Mouse (Mus musculus): ENCODE results near the gene B3gat2. TPM values are rescaled to one million over a fixed set of nuclear protein-coding genes. Genes with fewer than 3 reads are reported as not detected.
A peak's percentile ranks its signal among the peaks of the same experiment; 100 is the strongest.

Gene B3gat2
- 0.45 and 0.46 TPM in 2 replicates for polyA plus RNA-seq (2015; fragmentation: Nextera tagmentation; extraction: Ambion mirVana)

- WGBS = under 1% methylated on average over 34 of the region's 34 CpGs
- H3K9ac ChIP-seq (ENCODE audit: low read length) = peak within 1 kb of the TSS; percentile 58
- peak; percentile 30 for ATAC-seq (ENCODE audit: insufficient read depth, low FRiP score)
- no peak within 1 kb of the TSS for H3K27ac ChIP-seq (ENCODE audit: low read length)
- peaks cover 35% of the 10 kb centered on the region for H3K27me3 ChIP-seq (ENCODE audit: control insufficient read depth, insufficient read depth, low read length)
- peaks cover 6% of the 10 kb centered on the region for H3K4me1 ChIP-seq (ENCODE audit: control insufficient read depth, insufficient read depth, low read length)
- no peaks in the 10 kb centered on the region for H3K9me3 ChIP-seq (replicated peaks; ENCODE audit: control insufficient read depth, low read length)
- H3K4me3 ChIP-seq (replicated peaks; ENCODE audit: low read length) = peak within 1 kb of the TSS; percentile 61
- H3K4me2 ChIP-seq (ENCODE audit: low read depth, low read length) = peak within 1 kb of the TSS; percentile 100
- H3K36me3 ChIP-seq (ENCODE audit: control insufficient read depth, insufficient read depth, low read length) = no peaks in the 10 kb centered on the region
Observed at GRCm38 (mm10) chr1:23761502-23762135, at the start of gene B3gat2. TSS of gene B3gat2 (plus strand) at chr1:23761753.

- no peaks in the 10 kb centered on the region for H3K27me3 ChIP-seq (ENCODE audit: control insufficient read depth, insufficient read depth, low read length)
- no peak overlapping the region for H3K27ac ChIP-seq (ENCODE audit: low read length)
- H3K9me3 ChIP-seq (replicated peaks; ENCODE audit: control insufficient read depth, low read length) = no peaks in the 10 kb centered on the region
- H3K4me1 ChIP-seq (ENCODE audit: control insufficient read depth, insufficient read depth, low read length) = no peaks in the 10 kb centered on the region
- no peak overlapping the region for H3K9ac ChIP-seq (ENCODE audit: low read length)
- no peak for ATAC-seq (ENCODE audit: insufficient read depth, low FRiP score)
- no peak overlapping the region for H3K4me2 ChIP-seq (ENCODE audit: low read depth, low read length)
- no peak overlapping the region for H3K4me3 ChIP-seq (replicated peaks; ENCODE audit: low read length)
- H3K36me3 ChIP-seq (ENCODE audit: control insufficient read depth, insufficient read depth, low read length) = no peaks in the 10 kb centered on the region
- 72% methylated on average over 8 of the region's 8 CpGs for WGBS
Observed at GRCm38 (mm10) chr1:23720326-23720725, 41.2 kb upstream of the B3gat2 start.

DNA sequence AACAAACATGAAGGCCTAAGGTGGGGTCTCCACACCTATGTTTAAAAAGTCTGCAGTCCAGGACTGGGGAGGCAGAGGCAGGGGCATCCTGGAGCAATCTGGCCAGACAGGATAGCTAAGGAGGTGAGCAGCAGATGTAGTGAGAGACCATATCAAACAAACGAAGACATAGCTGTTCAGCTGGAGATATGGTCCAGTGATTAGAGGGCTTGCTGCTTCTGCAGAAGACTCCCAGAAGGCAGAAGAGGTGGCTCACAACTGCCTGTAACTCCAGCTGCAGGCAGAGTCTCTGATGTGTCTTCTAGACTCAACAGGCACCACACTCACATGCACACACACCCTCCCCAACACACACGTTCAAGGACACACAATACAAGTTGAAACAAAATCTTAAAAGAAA is 40.5 kb upstream of the B3gat2 start:
- ATAC-seq (ENCODE audit: insufficient read depth, low FRiP score) = no peak
- Histone ChIP-seq H3K27me3 (ENCODE audit: control insufficient read depth, insufficient read depth, low read length) (no peaks in the 10 kb centered on the region), H3K36me3 (ENCODE audit: control insufficient read depth, insufficient read depth, low read length) (no peaks in the 10 kb centered on the region), H3K4me3 (replicated peaks; ENCODE audit: low read length) (no peak overlapping the region), H3K27ac (ENCODE audit: low read length) (no peak overlapping the region), H3K4me2 (ENCODE audit: low read depth, low read length) (no peak overlapping the region), H3K9ac (ENCODE audit: low read length) (no peak overlapping the region), H3K4me1 (ENCODE audit: control insufficient read depth, insufficient read depth, low read length) (no peaks in the 10 kb centered on the region), H3K9me3 (replicated peaks; ENCODE audit: control insufficient read depth, low read length) (no peaks in the 10 kb centered on the region)
- 78% methylated on average over 2 of the region's 2 CpGs for WGBS

DNA sequence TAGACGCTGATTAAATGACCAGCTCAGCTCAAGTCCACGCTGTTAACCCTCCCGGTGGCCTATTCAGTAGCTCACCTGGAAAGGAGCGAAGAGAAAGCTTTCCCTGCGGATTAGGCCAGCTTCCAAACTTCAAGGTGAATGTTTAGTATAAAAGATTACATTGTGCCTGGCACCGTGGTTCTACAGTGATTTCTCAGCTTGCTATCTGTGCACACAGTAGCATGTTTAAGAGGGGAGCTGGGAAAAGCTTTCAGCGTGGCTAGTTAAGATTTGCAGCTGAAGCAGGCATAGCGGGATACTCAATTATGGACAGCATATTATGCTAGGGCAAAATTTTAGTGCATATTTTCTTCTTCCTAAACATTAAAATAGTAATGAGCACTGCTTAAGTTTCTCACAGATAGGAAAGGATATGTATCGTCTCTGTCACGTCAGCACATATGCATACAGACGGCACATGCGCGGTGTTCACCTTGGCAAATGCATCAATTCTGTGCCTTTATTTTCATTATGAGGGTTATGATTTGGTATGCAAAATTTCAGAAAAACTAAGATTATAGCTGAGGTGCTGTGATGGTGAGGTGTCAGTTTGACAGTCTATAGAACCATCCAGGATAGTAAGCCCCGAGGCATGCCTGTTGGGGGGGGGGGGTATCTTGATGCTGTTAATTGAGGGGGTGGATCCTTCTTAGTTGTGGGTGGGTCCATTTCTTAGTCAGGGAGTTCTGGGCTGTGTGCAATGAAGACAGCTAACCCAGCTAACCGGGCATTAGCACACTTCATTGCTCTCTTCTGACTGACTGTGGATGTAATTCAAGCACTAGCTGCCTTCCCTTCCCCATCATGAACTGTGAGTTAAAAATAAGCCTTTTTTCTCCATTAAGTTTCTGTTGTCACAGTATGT is 38.8 kb upstream of the B3gat2 start:
- Histone ChIP-seq H3K27ac (ENCODE audit: low read length) (no peak overlapping the region), H3K9ac (ENCODE audit: low read length) (no peak overlapping the region), H3K4me1 (ENCODE audit: control insufficient read depth, insufficient read depth, low read length) (no peaks in the 10 kb centered on the region), H3K4me2 (ENCODE audit: low read depth, low read length) (no peak overlapping the region), H3K27me3 (ENCODE audit: control insufficient read depth, insufficient read depth, low read length) (no peaks in the 10 kb centered on the region), H3K9me3 (replicated peaks; ENCODE audit: control insufficient read depth, low read length) (no peaks in the 10 kb centered on the region), H3K4me3 (replicated peaks; ENCODE audit: low read length) (no peak overlapping the region), H3K36me3 (ENCODE audit: control insufficient read depth, insufficient read depth, low read length) (no peaks in the 10 kb centered on the region)
- ATAC-seq (ENCODE audit: insufficient read depth, low FRiP score) = no peak
- 70% methylated on average over 15 of the region's 15 CpGs for WGBS

- Histone ChIP-seq H3K4me1 (ENCODE audit: control insufficient read depth, insufficient read depth, low read length) (no peaks in the 10 kb centered on the region), H3K4me3 (replicated peaks; ENCODE audit: low read length) (no peak overlapping the region), H3K27ac (ENCODE audit: low read length) (no peak overlapping the region), H3K27me3 (ENCODE audit: control insufficient read depth, insufficient read depth, low read length) (no peaks in the 10 kb centered on the region), H3K36me3 (ENCODE audit: control insufficient read depth, insufficient read depth, low read length) (no peaks in the 10 kb centered on the region), H3K9ac (ENCODE audit: low read length) (no peak overlapping the region), H3K4me2 (ENCODE audit: low read depth, low read length) (no peak overlapping the region), H3K9me3 (replicated peaks; ENCODE audit: control insufficient read depth, low read length) (no peaks in the 10 kb centered on the region)
- no peak for ATAC-seq (ENCODE audit: insufficient read depth, low FRiP score)
- 88% methylated on average over 5 of the region's 5 CpGs for WGBS
Observed at GRCm38 (mm10) chr1:23731324-23731723, 30.2 kb upstream of the B3gat2 start.

DNA sequence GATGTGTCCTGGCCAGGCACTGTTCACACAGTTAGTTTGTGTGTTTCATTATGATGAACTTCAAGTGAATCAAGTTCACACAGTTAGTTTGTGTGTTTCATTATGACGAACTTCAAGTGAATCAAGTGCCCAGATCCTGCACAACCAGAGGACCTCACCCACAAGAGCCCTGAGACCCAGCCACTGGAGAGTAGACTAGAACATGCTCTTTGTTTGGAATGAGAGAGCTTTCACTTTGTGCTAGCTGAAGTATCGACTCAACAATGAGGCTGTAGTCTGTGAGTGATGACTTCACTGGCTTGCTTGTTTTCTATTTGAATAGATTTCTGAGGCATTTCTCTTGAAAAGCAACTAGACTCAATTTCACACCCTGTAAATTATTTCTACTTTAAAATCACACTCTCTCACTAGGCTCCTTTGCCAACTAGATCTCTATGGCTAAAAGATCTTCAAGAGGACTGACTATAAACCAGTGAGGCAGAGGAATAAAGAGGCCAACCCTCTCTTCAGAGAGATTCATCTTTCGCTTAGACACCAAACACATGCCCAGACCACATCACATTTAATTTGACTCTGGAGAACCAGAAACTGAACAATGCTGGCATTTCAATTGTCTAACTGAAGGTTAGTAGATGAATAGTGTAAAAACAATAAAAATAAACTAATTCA is 10.6 kb upstream of the B3gat2 start:
- Histone ChIP-seq H3K4me3 (replicated peaks; ENCODE audit: low read length) (no peak overlapping the region), H3K9me3 (replicated peaks; ENCODE audit: control insufficient read depth, low read length) (no peaks in the 10 kb centered on the region), H3K4me2 (ENCODE audit: low read depth, low read length) (no peak overlapping the region), H3K36me3 (ENCODE audit: control insufficient read depth, insufficient read depth, low read length) (no peaks in the 10 kb centered on the region), H3K4me1 (ENCODE audit: control insufficient read depth, insufficient read depth, low read length) (no peaks in the 10 kb centered on the region), H3K9ac (ENCODE audit: low read length) (no peak overlapping the region), H3K27me3 (ENCODE audit: control insufficient read depth, insufficient read depth, low read length) (no peaks in the 10 kb centered on the region), H3K27ac (ENCODE audit: low read length) (no peak overlapping the region)
- ATAC-seq (ENCODE audit: insufficient read depth, low FRiP score) = no peak
- 81% methylated on average over 3 of the region's 3 CpGs for WGBS

GRCm38 (mm10) chr1:23753091-23753490 is 8.5 kb upstream of the B3gat2 start:
- no peak for ATAC-seq (ENCODE audit: insufficient read depth, low FRiP score)
- H3K27ac ChIP-seq (ENCODE audit: low read length) = no peak overlapping the region
- no peak overlapping the region for H3K9ac ChIP-seq (ENCODE audit: low read length)
- H3K4me2 ChIP-seq (ENCODE audit: low read depth, low read length) = no peak overlapping the region
- no peaks in the 10 kb centered on the region for H3K4me1 ChIP-seq (ENCODE audit: control insufficient read depth, insufficient read depth, low read length)
- no peak overlapping the region for H3K4me3 ChIP-seq (replicated peaks; ENCODE audit: low read length)
- 65% methylated on average over 2 of the region's 2 CpGs for WGBS
- no peaks in the 10 kb centered on the region for H3K36me3 ChIP-seq (ENCODE audit: control insufficient read depth, insufficient read depth, low read length)
- H3K27me3 ChIP-seq (ENCODE audit: control insufficient read depth, insufficient read depth, low read length) = no peaks in the 10 kb centered on the region
- no peaks in the 10 kb centered on the region for H3K9me3 ChIP-seq (replicated peaks; ENCODE audit: control insufficient read depth, low read length)

GRCm38 (mm10) chr1:23753591-23753990 is 8.0 kb upstream of the B3gat2 start:
- no peak overlapping the region for H3K9ac ChIP-seq (ENCODE audit: low read length)
- no peaks in the 10 kb centered on the region for H3K27me3 ChIP-seq (ENCODE audit: control insufficient read depth, insufficient read depth, low read length)
- H3K4me3 ChIP-seq (replicated peaks; ENCODE audit: low read length) = no peak overlapping the region
- no peak for ATAC-seq (ENCODE audit: insufficient read depth, low FRiP score)
- H3K36me3 ChIP-seq (ENCODE audit: control insufficient read depth, insufficient read depth, low read length) = no peaks in the 10 kb centered on the region
- WGBS = 81% methylated on average over 6 of the region's 6 CpGs
- H3K4me1 ChIP-seq (ENCODE audit: control insufficient read depth, insufficient read depth, low read length) = no peaks in the 10 kb centered on the region
- no peaks in the 10 kb centered on the region for H3K9me3 ChIP-seq (replicated peaks; ENCODE audit: control insufficient read depth, low read length)
- H3K27ac ChIP-seq (ENCODE audit: low read length) = no peak overlapping the region
- H3K4me2 ChIP-seq (ENCODE audit: low read depth, low read length) = no peak overlapping the region

- Histone ChIP-seq H3K9me3 (replicated peaks; ENCODE audit: control insufficient read depth, low read length) (no peaks in the 10 kb centered on the region), H3K27me3 (ENCODE audit: control insufficient read depth, insufficient read depth, low read length) (no peaks in the 10 kb centered on the region; the same call in 1 of the 2 replicates), H3K4me3 (replicated peaks; ENCODE audit: low read length) (no peak overlapping the region), H3K36me3 (ENCODE audit: control insufficient read depth, insufficient read depth, low read length) (no peaks in the 10 kb centered on the region), H3K9ac (ENCODE audit: low read length) (no peak overlapping the region), H3K4me1 (ENCODE audit: control insufficient read depth, insufficient read depth, low read length) (no peaks in the 10 kb centered on the region), H3K27ac (ENCODE audit: low read length) (no peak overlapping the region), H3K4me2 (ENCODE audit: low read depth, low read length) (no peak overlapping the region)
- WGBS = 55% methylated on average over 1 of the region's 1 CpGs
- ATAC-seq (ENCODE audit: insufficient read depth, low FRiP score) = no peak
Observed at GRCm38 (mm10) chr1:23754340-23754739, 7.2 kb upstream of the B3gat2 start.

Data from stomach, embryonic 16.5 days (tissue).